Mouse (Mus musculus) lung, embryonic 16.5 days (tissue): ENCODE measurements around the gene Nab1. TPM values are rescaled to one million over a fixed set of nuclear protein-coding genes. Genes with fewer than 3 reads are reported as not detected.
"Not testable (repeated sequence)": the region's sequence is repeated elsewhere in the genome, so short reads cannot be mapped to it uniquely, and the experiment has no call there.

ENCODE experiments used
- ATAC-seq: fragments of 200-750 bp; cut with Nextera tagmentation; 2 replicates; pipeline ENCODE4 v1.8.0; 2017; ENCODE audit warnings: low read depth, mild to moderate bottlenecking, moderate library complexity
- H3K27ac ChIP-seq: fragments of 300-500 bp; sonication (generic); 2 replicates; pipeline ENCODE4 v1.5.1; 2014; ENCODE audit warnings: mild to moderate bottlenecking, control low read depth, low read length
- H3K27me3 ChIP-seq: fragments of 300-500 bp; sonication (generic); 2 replicates; pipeline ENCODE4 v1.6.1; 2014; ENCODE audit warnings: low read depth, low read length, mixed read lengths; ENCODE audit not compliant: control insufficient read depth, insufficient read depth
- H3K36me3 ChIP-seq: fragments of 300-500 bp; sonication (generic); 2 replicates; pipeline ENCODE4 v1.6.1; 2014; ENCODE audit warnings: low read length; ENCODE audit not compliant: control insufficient read depth, insufficient read depth
- H3K4me1 ChIP-seq: fragments of 300-500 bp; sonication (generic); replicated peaks from 2 replicates; pipeline ENCODE4 v1.6.1; 2014; ENCODE audit warnings: low read length, mixed read lengths; ENCODE audit not compliant: control insufficient read depth, insufficient read depth
- H3K4me2 ChIP-seq: fragments of 300-500 bp; sonication (generic); 2 replicates; pipeline ENCODE4 v1.6.1; 2014; ENCODE audit warnings: low read depth, low read length, control low read depth
- H3K4me3 ChIP-seq: fragments of 300-500 bp; sonication (generic); 2 replicates; pipeline ENCODE4 v1.5.1; 2014; ENCODE audit warnings: mild to moderate bottlenecking, low read length, control low read depth
- H3K9ac ChIP-seq: fragments of 300-500 bp; sonication (generic); 2 replicates; pipeline ENCODE4 v1.6.1; 2014; ENCODE audit warnings: low read length, control low read depth
- H3K9me3 ChIP-seq: fragments of 300-500 bp; sonication (generic); 2 replicates; pipeline ENCODE4 v1.6.1; 2016; ENCODE audit warnings: low read length; ENCODE audit not compliant: control insufficient read depth
- WGBS: fragments of 180-500 bp; shearing (Covaris S2); extraction: QIAGEN DNeasy Blood & Tissue Kit; methylation state at CpG from one replicate; pipeline ENCODE4 v1.1.7; 2014; 5-methylcytosine and 5-hydroxymethylcytosine counted together
- polyA plus RNA-seq: library from polyadenylated mRNA; unstranded; fragments of >200 nt; fragmentation: Nextera tagmentation; extraction: Ambion mirVana; gene quantifications from 2 replicates; pipeline ENCODE4 v1.2.1, GENCODE M21; 2015

The Nab1 gene
- 11.2 and 12.7 TPM in 2 replicates for polyA plus RNA-seq

GRCm38 (mm10) chr1:52500314-52500981, at the start of gene Nab1:
TSS of gene Nab1 (minus strand) at chr1:52500679.
- Histone ChIP-seq H3K4me1 (peaks cover 11% of the 10 kb centered on the region), H3K27ac (peak within 1 kb of the TSS; percentile 94), H3K27me3 (no peaks in the 10 kb centered on the region), H3K36me3 (no peaks in the 10 kb centered on the region), H3K4me2 (peak within 1 kb of the TSS; percentile 90), H3K9ac (peak within 1 kb of the TSS; percentile 94), H3K9me3 (no peaks in the 10 kb centered on the region), H3K4me3 (peak within 1 kb of the TSS; percentile 86)
- under 1% methylated on average over 31 of the region's 80 CpGs for WGBS
- peak; percentile 91 for ATAC-seq

- Histone ChIP-seq H3K4me3 (no peak overlapping the region), H3K9me3 (no peaks in the 10 kb centered on the region), H3K4me2 (no peak overlapping the region), H3K36me3 (no peaks in the 10 kb centered on the region), H3K9ac (no peak overlapping the region), H3K27ac (no peak overlapping the region), H3K4me1 (no peaks in the 10 kb centered on the region), H3K27me3 (no peaks in the 10 kb centered on the region)
- ATAC-seq, result no peak
- WGBS, result 70% methylated on average over 5 of the region's 5 CpGs
These were observed 47.0 kb upstream of the Nab1 start for GRCm38 (mm10) chr1:52547451-52547850.

- 71% methylated on average over 3 of the region's 3 CpGs for WGBS
- no peak overlapping the region for H3K9ac ChIP-seq
- H3K9me3 ChIP-seq, result no peaks in the 10 kb centered on the region
- H3K4me3 ChIP-seq, result no peak overlapping the region
- no peaks in the 10 kb centered on the region for H3K4me1 ChIP-seq
- no peak overlapping the region for H3K4me2 ChIP-seq
- no peaks in the 10 kb centered on the region for H3K27me3 ChIP-seq
- no peak overlapping the region for H3K27ac ChIP-seq
- H3K36me3 ChIP-seq, result no peaks in the 10 kb centered on the region
- ATAC-seq, result no peak
These were observed 46.3 kb upstream of the Nab1 start for GRCm38 (mm10) chr1:52546796-52547195.

GRCm38 (mm10) chr1:52540124-52540523, 39.6 kb upstream of the Nab1 start:
- not testable (repeated sequence) for ATAC-seq, H3K4me3 ChIP-seq, H3K4me1 ChIP-seq, H3K9ac ChIP-seq, H3K27ac ChIP-seq, H3K36me3 ChIP-seq, H3K9me3 ChIP-seq, H3K4me2 ChIP-seq, H3K27me3 ChIP-seq
- WGBS, result 62% methylated on average over 3 of the region's 3 CpGs

- Histone ChIP-seq H3K27me3 (no peaks in the 10 kb centered on the region), H3K4me1 (no peaks in the 10 kb centered on the region), H3K4me3 (no peak overlapping the region), H3K27ac (no peak overlapping the region), H3K9ac (no peak overlapping the region), H3K36me3 (no peaks in the 10 kb centered on the region), H3K4me2 (no peak overlapping the region), H3K9me3 (no peaks in the 10 kb centered on the region)
- ATAC-seq, result no peak
These were observed 29.5 kb upstream of the Nab1 start for GRCm38 (mm10) chr1:52529933-52530332.

GRCm38 (mm10) chr1:52527656-52528055, 27.2 kb upstream of the Nab1 start:
- H3K9me3 ChIP-seq, result no peaks in the 10 kb centered on the region
- no peaks in the 10 kb centered on the region for H3K4me1 ChIP-seq
- 39% methylated on average over 2 of the region's 2 CpGs for WGBS
- H3K36me3 ChIP-seq, result no peaks in the 10 kb centered on the region
- ATAC-seq, result no peak
- H3K9ac ChIP-seq, result no peak overlapping the region
- H3K4me2 ChIP-seq, result no peak overlapping the region
- H3K4me3 ChIP-seq, result no peak overlapping the region
- H3K27me3 ChIP-seq, result no peaks in the 10 kb centered on the region
- no peak overlapping the region for H3K27ac ChIP-seq

- H3K4me3 ChIP-seq, result no peak overlapping the region
- no peaks in the 10 kb centered on the region for H3K9me3 ChIP-seq
- H3K9ac ChIP-seq, result no peak overlapping the region
- no peak for ATAC-seq
- H3K27ac ChIP-seq, result no peak overlapping the region
- WGBS, result 48% methylated on average over 2 of the region's 2 CpGs
- no peaks in the 10 kb centered on the region for H3K27me3 ChIP-seq
- no peaks in the 10 kb centered on the region for H3K36me3 ChIP-seq
- H3K4me1 ChIP-seq, result no peaks in the 10 kb centered on the region
- no peak overlapping the region for H3K4me2 ChIP-seq
These were observed 26.8 kb upstream of the Nab1 start for GRCm38 (mm10) chr1:52527252-52527651.

GRCm38 (mm10) chr1:52524663-52525062, 24.2 kb upstream of the Nab1 start:
- H3K9ac ChIP-seq, result no peak overlapping the region
- H3K27ac ChIP-seq, result no peak overlapping the region
- no peak overlapping the region for H3K4me3 ChIP-seq
- 72% methylated on average over 5 of the region's 5 CpGs for WGBS
- no peaks in the 10 kb centered on the region for H3K9me3 ChIP-seq
- H3K27me3 ChIP-seq, result no peaks in the 10 kb centered on the region
- H3K4me1 ChIP-seq, result no peaks in the 10 kb centered on the region
- H3K36me3 ChIP-seq, result no peaks in the 10 kb centered on the region
- H3K4me2 ChIP-seq, result no peak overlapping the region
- no peak for ATAC-seq

GRCm38 (mm10) chr1:52524150-52524549, 23.7 kb upstream of the Nab1 start:
- no peak for ATAC-seq
- H3K36me3 ChIP-seq, result no peaks in the 10 kb centered on the region
- no peaks in the 10 kb centered on the region for H3K4me1 ChIP-seq
- H3K9me3 ChIP-seq, result no peaks in the 10 kb centered on the region
- no peaks in the 10 kb centered on the region for H3K27me3 ChIP-seq
- H3K27ac ChIP-seq, result no peak overlapping the region
- no peak overlapping the region for H3K4me2 ChIP-seq
- no peak overlapping the region for H3K4me3 ChIP-seq
- 63% methylated on average over 7 of the region's 7 CpGs for WGBS
- H3K9ac ChIP-seq, result no peak overlapping the region
